Mouse (Mus musculus) lung, postnatal 14 days (tissue): ENCODE data around the gene Abhd15.
A peak's percentile ranks its signal among the peaks of the same experiment; 100 is the strongest.

Source experiments
- DNase-seq: peaks from one replicate; pipeline ENCODE4 v3.0.0; 2021

Abhd15 gene

GRCm38 (mm10) chr11:77493512-77494343 is 21.2 kb upstream of the Abhd15 start, which contains the start of gene Git1:
Gene Git1 (plus strand): TSS chr11:77493562.
- DNase-seq: peak; percentile 60

GRCm38 (mm10) chr11:77494344-77494676 is 20.6 kb upstream of the Abhd15 start:
- no peak for DNase-seq

GRCm38 (mm10) chr11:77494782-77495181 is 20.1 kb upstream of the Abhd15 start:
- no peak for DNase-seq

DNA sequence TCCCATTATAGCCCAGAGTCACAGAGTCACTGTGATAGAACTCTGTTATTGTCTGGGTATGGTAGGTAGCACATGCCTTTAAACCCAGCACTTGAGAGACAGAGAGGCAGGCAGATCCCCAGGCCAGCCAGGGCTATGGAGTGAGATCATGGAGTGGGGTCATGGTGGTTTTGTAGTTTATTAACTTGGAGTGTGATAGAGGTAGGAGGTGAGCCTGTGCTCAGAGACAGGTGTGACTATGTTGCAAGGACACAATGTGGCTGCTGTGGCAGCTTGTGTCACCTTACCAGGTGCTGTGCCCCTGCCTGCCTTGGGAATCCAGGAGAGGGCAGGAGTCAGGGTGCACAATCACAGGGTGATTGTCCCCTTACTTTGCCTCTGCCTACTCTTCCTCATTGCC is 19.4 kb upstream of the Abhd15 start:
- DNase-seq: no peak

DNA sequence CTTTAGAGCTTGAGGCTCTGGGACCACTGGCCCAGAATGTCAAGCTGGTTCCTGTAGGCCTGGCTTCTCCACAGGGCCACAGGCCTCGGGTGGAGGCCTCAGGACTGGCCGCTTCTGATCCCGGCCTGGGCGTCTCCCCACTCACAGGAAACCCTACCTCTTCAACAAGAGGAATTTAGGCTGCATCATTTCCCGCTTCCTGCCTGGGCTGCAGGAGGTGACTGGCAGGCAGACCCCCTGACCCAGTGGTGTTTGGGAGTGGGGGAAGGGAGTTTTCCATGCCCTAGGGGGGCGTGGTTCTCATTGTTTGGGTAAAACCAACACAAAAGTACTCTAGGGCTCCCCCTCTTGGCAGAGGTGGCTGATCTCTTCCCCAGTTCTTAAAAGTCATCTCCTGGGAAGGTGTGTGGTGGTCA is 17.6 kb upstream of the Abhd15 start:
- peak; percentile 88 for DNase-seq

- peak; percentile 57 for DNase-seq
Measured at GRCm38 (mm10) chr11:77497851-77498250, 17.1 kb upstream of the Abhd15 start.

GRCm38 (mm10) chr11:77498261-77499139 is 16.4 kb upstream of the Abhd15 start:
- no peak for DNase-seq

GRCm38 (mm10) chr11:77499354-77499753 is 15.6 kb upstream of the Abhd15 start:
- DNase-seq: no peak

DNA sequence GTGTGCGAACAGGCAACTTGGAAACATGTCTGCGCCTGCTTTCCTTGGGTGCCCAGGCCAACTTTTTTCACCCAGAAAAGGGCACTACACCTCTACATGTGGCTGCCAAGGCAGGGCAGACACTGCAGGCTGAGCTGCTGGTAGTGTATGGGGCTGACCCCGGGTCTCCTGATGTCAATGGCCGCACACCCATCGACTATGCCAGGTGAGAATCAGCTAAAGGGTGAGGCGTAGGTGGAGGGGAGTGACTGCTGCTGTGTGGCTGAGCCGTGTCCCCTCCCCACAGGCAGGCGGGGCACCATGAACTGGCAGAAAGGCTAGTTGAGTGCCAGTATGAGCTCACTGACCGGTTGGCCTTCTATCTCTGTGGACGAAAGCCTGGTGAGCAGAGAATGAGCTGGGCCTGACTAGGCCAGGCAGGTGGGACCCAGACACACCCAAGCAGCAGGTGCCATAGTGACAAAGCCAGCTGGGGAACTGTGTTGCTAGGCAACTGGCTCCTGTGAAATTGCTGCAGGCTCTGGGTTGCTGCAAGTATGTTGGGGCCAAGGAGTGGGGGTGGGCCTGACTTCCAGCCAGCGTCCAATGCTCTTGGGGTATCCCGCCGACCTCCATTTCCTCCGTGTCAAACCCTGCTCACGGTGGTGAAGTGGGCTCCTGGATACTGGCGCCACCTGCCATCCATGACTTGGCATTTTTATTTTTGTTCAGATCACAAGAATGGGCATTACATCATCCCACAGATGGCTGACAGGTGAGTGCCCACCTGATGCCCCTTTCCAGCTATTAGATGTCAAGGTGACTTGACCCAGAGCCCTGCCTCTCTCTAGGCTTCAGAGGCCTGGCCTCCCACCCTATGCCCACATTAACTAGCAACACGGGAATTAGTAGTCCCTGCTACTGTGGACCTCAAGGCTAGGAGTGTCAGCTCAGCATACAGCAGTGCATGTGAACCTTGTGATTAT is 14.3 kb upstream of the Abhd15 start:
- DNase-seq: no peak

- peak; percentile 87 for DNase-seq
Measured at GRCm38 (mm10) chr11:77501392-77501791, 13.5 kb upstream of the Abhd15 start.

GRCm38 (mm10) chr11:77501971-77502370 is 12.9 kb upstream of the Abhd15 start:
- DNase-seq: no peak

GRCm38 (mm10) chr11:77502481-77502880 is 12.4 kb upstream of the Abhd15 start:
- DNase-seq: no peak

GRCm38 (mm10) chr11:77503511-77503910 is 11.4 kb upstream of the Abhd15 start:
- peak; percentile 46 for DNase-seq

- DNase-seq: no peak
Measured at GRCm38 (mm10) chr11:77504377-77504776, 10.5 kb upstream of the Abhd15 start.

DNA sequence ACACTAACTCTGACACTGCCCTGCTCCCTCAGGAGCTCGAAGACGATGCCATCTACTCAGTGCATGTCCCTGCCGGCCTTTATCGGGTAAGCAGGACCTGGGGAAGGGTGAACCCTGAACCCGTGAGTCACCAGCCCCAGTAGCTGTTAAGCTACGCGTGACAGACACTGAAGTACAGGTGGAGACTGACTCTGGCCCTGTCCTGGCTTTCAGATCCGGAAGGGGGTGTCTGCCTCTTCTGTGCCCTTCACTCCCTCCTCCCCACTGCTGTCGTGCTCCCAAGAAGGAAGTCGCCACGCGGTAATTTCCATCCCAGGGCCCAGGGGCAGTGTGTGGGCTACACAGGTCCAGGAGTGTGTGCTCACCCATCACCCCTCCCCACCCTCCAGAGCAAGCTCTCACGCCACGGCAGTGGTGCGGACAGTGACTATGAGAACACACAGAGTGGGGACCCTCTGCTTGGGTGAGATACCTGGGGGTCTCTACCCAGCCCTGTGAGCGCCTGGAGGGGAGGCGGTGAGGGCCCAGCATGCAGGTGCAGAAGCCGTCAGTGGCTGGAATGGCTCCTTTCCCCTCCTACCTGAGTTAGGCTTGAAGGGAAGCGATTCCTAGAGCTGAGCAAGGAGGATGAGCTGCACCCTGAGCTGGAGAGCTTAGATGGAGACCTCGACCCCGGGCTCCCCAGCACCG is 9.5 kb upstream of the Abhd15 start:
- DNase-seq: no peak

DNA sequence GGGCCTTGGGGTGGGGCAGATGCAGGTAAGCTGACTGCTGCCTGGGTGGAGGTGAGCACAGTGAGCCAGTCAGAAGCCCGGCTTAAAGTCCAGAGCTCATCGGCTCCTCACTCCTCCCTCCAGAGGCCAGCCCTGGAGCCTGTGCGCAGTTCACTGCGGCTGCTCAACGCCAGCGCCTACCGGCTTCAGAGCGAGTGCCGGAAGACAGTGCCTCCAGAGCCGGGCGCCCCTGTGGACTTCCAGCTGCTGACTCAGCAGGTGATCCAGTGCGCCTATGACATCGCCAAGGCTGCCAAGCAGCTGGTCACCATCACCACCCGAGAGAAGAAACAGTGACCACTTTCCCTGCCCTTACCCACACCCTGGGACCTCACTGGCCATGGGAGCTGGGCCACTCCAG is 8.6 kb upstream of the Abhd15 start:
- no peak for DNase-seq

DNA sequence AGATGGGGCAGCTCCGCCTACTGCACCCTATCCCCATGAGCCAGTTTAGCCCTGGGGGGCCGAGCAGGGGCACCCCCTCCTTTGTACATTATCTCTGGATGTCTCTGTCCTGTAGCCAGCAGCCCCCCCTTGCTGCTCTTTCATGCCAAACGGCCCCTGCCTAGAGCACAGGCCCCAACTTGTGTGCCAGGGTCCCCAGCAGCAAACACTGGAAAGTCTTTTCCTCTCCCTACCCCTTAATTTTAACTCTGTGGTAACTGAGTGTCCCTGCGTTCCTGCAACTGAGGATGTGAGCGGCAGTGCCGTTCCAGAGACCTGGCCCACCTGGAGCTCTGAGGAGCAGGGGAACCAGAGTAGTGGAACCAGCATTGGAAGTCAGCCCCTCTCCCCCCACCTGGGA is 8.0 kb upstream of the Abhd15 start:
- no peak for DNase-seq

GRCm38 (mm10) chr11:77507426-77507825 is 7.5 kb upstream of the Abhd15 start:
- DNase-seq: no peak

GRCm38 (mm10) chr11:77508068-77509021 is 6.6 kb upstream of the Abhd15 start:
- DNase-seq: peak; percentile 89

DNA sequence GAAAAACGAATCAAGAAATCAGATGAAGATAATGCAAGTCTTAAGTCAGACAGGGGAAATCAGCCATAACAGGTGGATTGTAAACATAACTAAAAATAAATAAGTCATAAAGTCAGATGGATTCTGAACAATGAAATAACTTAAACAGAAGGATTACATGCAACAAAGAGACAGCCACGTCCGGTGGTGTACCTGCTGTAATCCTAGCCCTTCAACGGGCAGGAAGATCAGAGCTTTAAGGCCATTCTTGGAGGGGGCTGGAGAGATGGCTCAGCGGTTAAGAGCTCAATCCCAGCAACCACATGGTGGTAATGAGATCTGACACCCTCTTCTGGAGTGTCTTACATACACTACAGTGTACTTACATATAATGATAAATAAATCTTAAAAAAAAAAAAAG is 3.6 kb upstream of the Abhd15 start:
- DNase-seq: no peak
